Mouse (Mus musculus) lung, adult 2 months (tissue): ENCODE results near the gene Hist3h2a.

Source experiments
- CTCF ChIP-seq: fragments of 200-500 bp; IDR thresholded peaks from 2 replicates; pipeline ENCODE4 v1.5.1; 2011; ENCODE audit warnings: mild to moderate bottlenecking, low read length, control low read depth; ENCODE audit not compliant: insufficient read depth
- POLR2A ChIP-seq: fragments of 200-500 bp; IDR thresholded peaks from 2 replicates; pipeline ENCODE4 v1.6.1; 2011; ENCODE audit warnings: low read depth, mild to moderate bottlenecking, control low read depth, low read length, borderline replicate concordance; ENCODE audit errors: extremely low read depth

GRCm38 (mm10) chr11:58971796-58972195, 17.3 kb downstream of the Hist3h2a start:
- TF ChIP-seq CTCF: no peak
- no peak for TF ChIP-seq POLR2A
